Mouse (Mus musculus): ENCODE results near the gene Pnpla2. TPM values are rescaled to one million over a fixed set of nuclear protein-coding genes. Genes with fewer than 3 reads are reported as not detected.

Pnpla2 gene
- polyA plus RNA-seq, 1 experiment from 2014 or later: 68.0 TPM

DNA sequence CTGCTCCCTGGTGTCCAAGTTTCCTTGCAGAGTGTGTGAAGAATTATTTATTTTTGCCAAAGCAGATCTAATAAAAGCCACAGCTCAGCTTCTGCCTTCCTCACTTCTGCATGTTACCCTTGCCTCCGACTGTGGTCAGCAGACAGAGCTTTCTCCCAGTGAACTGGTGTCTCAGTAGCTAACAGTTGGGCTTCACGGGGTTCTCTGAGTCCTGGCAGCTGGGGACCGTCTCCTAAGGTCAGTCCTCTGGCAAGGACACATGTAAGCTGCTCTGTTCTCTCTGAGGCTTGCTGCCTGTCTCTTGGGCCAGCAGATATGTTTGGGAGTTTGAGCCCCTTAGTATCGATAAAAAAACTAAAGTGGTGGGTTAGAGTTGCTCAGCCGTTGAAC, 5.0 kb downstream of the Pnpla2 start:
- Histone ChIP-seq H3K9ac (ENCODE audit: low read depth, low read length) (no peak overlapping the region), H3K4me1 (replicated peaks; ENCODE audit: insufficient read depth, low read length) (peaks cover 27% of the 10 kb centered on the region), H3K36me3 (ENCODE audit: insufficient read depth, low read length) (peaks cover 13% of the 10 kb centered on the region; the same call in 1 of the 2 replicates), H3K4me3 (replicated peaks; ENCODE audit: low read depth, low read length) (no peak overlapping the region), H3K27ac (no peak overlapping the region), H3K27me3 (ENCODE audit: insufficient read depth, low read length) (no peaks in the 10 kb centered on the region), H3K4me2 (ENCODE audit: low read length) (no peak overlapping the region), H3K9me3 (replicated peaks; ENCODE audit: low read length) (no peaks in the 10 kb centered on the region)
- DNase-seq (ENCODE audit: low spot score) (no peak), ATAC-seq (replicated peaks; ENCODE audit: low FRiP score, low read depth) (no peak)
- TF ChIP-seq CTCF (IDR thresholded peaks at IDR 0.05; ENCODE audit: low read depth): no peak
- 62% methylated on average over 5 of the region's 5 CpGs for WGBS

DNA sequence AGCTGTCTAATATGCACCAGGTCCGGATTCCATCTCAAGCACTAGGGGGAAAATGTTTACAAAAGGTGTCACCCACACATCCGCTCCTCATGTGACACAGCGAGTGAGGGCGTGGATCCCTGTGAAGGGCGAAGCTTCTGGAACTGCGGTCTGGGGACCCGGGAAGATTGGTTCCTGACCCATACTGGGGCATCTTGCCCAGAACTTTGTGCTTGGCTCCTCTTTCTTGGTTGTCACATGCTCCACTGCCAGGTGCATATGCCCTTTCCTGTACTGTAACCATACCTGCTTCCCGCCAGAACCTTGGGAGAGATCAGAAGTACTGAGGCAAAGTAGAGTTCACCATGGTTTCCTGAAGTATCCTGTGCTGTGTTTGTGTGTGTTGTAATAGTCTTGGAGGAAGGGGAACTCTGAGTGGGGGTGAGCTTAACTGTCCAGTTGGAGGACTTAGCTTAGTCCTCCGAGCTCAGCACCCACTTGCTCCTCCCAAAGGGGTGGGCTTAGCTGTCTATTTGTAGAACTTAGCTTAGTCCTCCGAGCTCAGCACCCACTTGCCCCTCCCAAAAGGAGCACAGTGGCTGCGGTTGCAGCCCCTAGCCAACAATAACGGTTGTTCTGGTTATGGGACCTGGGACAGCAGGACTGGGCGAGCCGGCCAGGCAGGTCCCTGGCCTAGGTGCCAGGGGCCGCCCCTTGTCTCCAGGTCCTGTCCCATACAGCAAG, 5.6 kb downstream of the Pnpla2 start, which contains the start of gene Cracr2b:
Gene Cracr2b (plus strand): TSS at position 704 of the 723 bp plus-strand sequence.
- ATAC-seq (replicated peaks; ENCODE audit: low FRiP score, low read depth) (no peak), DNase-seq (ENCODE audit: low spot score) (no peak)
- Histone ChIP-seq H3K9ac (ENCODE audit: low read depth, low read length) (peak within 1 kb of the TSS; percentile 66), H3K36me3 (ENCODE audit: insufficient read depth, low read length) (peaks cover 13% of the 10 kb centered on the region; the same call in 1 of the 2 replicates), H3K4me2 (ENCODE audit: low read length) (peak within 1 kb of the TSS; percentile 79), H3K27me3 (ENCODE audit: insufficient read depth, low read length) (no peaks in the 10 kb centered on the region), H3K9me3 (replicated peaks; ENCODE audit: low read length) (no peaks in the 10 kb centered on the region), H3K27ac (0 out of 2 replicates have a peak within 1 kb of the TSS, but pooled peaks have one; percentile 20), H3K4me1 (replicated peaks; ENCODE audit: insufficient read depth, low read length) (peaks cover 33% of the 10 kb centered on the region), H3K4me3 (replicated peaks; ENCODE audit: low read depth, low read length) (peak within 1 kb of the TSS; percentile 47)
- 72% methylated on average over 15 of the region's 15 CpGs for WGBS
- TF ChIP-seq CTCF (IDR thresholded peaks at IDR 0.05; ENCODE audit: low read depth): no peak

GRCm38 (mm10) chr7:141461521-141462332, 6.7 kb downstream of the Pnpla2 start:
- Histone ChIP-seq H3K9me3 (replicated peaks; ENCODE audit: low read length) (no peaks in the 10 kb centered on the region), H3K4me1 (replicated peaks; ENCODE audit: insufficient read depth, low read length) (peaks cover 33% of the 10 kb centered on the region), H3K27me3 (ENCODE audit: insufficient read depth, low read length) (no peaks in the 10 kb centered on the region), H3K9ac (ENCODE audit: low read depth, low read length) (peak overlapping the region; percentile 66), H3K4me3 (replicated peaks; ENCODE audit: low read depth, low read length) (peak overlapping the region; percentile 47), H3K36me3 (ENCODE audit: insufficient read depth, low read length) (peaks cover 13% of the 10 kb centered on the region; the same call in 1 of the 2 replicates), H3K4me2 (ENCODE audit: low read length) (peak overlapping the region; percentile 79), H3K27ac (0 out of 2 replicates have a peak overlapping the region, but pooled peaks have one; percentile 20)
- DNase-seq (ENCODE audit: low spot score): peak; percentile 63
- TF ChIP-seq CTCF (IDR thresholded peaks at IDR 0.05; ENCODE audit: low read depth): peak; percentile 44
- 2% methylated on average over 54 of the region's 59 CpGs for WGBS
- ATAC-seq (replicated peaks; ENCODE audit: low FRiP score, low read depth): 0 out of 2 replicates have a peak, but pooled peaks have one; percentile 3

DNA sequence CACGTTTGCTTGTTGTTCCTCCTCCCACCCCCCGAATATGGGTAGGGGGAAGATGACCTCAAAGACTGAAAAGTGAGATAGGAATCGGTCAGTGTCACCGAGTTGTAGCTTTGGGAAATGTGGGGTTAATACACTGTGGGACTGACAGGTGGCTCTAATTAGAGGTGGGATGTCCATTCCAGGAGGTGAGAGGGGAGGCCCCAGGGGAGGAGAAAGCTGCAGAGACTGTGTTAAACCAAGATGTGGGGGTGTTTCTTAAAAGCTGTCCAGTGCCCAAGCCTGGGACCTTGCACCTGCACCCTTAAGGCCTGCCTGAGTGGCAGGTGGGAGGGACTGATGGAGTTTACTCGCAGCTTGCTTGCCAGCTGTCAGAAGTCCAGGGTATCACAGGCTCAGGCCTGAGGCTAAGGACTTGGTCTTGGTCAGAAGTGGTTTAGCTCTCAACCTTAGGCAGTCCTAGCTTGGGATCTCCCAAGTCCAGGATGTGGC, 7.4 kb downstream of the Pnpla2 start:
- peak overlapping the region; percentile 79 for H3K4me2 ChIP-seq (ENCODE audit: low read length)
- H3K9me3 ChIP-seq (replicated peaks; ENCODE audit: low read length): no peaks in the 10 kb centered on the region
- no peak for TF ChIP-seq CTCF (IDR thresholded peaks at IDR 0.05; ENCODE audit: low read depth)
- no peak for DNase-seq (ENCODE audit: low spot score)
- peak overlapping the region; percentile 47 for H3K4me3 ChIP-seq (replicated peaks; ENCODE audit: low read depth, low read length)
- peaks cover 13% of the 10 kb centered on the region; the same call in 1 of the 2 replicates for H3K36me3 ChIP-seq (ENCODE audit: insufficient read depth, low read length)
- peak overlapping the region; percentile 66; the same call in 1 of the 2 replicates for H3K9ac ChIP-seq (ENCODE audit: low read depth, low read length)
- H3K4me1 ChIP-seq (replicated peaks; ENCODE audit: insufficient read depth, low read length): peaks cover 37% of the 10 kb centered on the region
- WGBS: 12% methylated on average over 5 of the region's 5 CpGs
- no peak for ATAC-seq (replicated peaks; ENCODE audit: low FRiP score, low read depth)
- 0 out of 2 replicates have a peak overlapping the region, but pooled peaks have one; percentile 20 for H3K27ac ChIP-seq
- no peaks in the 10 kb centered on the region for H3K27me3 ChIP-seq (ENCODE audit: insufficient read depth, low read length)

- DNase-seq (ENCODE audit: low spot score): peak; percentile 66
- Histone ChIP-seq H3K9me3 (replicated peaks; ENCODE audit: low read length) (no peaks in the 10 kb centered on the region), H3K4me1 (replicated peaks; ENCODE audit: insufficient read depth, low read length) (peaks cover 48% of the 10 kb centered on the region), H3K36me3 (ENCODE audit: insufficient read depth, low read length) (peaks cover 2% of the 10 kb centered on the region; the same call in 1 of the 2 replicates), H3K4me2 (ENCODE audit: low read length) (peak overlapping the region; percentile 50), H3K27ac (peak overlapping the region; percentile 26; the same call in 1 of the 2 replicates), H3K27me3 (ENCODE audit: insufficient read depth, low read length) (no peaks in the 10 kb centered on the region), H3K9ac (ENCODE audit: low read depth, low read length) (peak overlapping the region; percentile 32; the same call in 1 of the 2 replicates), H3K4me3 (replicated peaks; ENCODE audit: low read depth, low read length) (peak overlapping the region; percentile 12; the same call in 1 of the 2 replicates)
- 36% methylated on average over 12 of the region's 12 CpGs for WGBS
- ATAC-seq (replicated peaks; ENCODE audit: low FRiP score, low read depth): no peak
- TF ChIP-seq CTCF (IDR thresholded peaks at IDR 0.05; ENCODE audit: low read depth): no peak
These were observed 9.0 kb downstream of the Pnpla2 start for GRCm38 (mm10) chr7:141463824-141464602.

Measured in kidney, postnatal 0 days (tissue).